Mouse (Mus musculus) liver, embryonic 11.5 days (tissue): ENCODE results near the gene Ffar2. TPM values are rescaled to one million over a fixed set of nuclear protein-coding genes. Genes with fewer than 3 reads are reported as not detected.

Experiments used
- ATAC-seq: fragments of 200-750 bp; cut with Nextera tagmentation; replicated peaks from 2 replicates; pipeline ENCODE4 v1.8.0; 2017; ENCODE audit warnings: moderate number of reproducible peaks, mild to moderate bottlenecking, moderate TSS enrichment, moderate library complexity; ENCODE audit not compliant: low FRiP score
- DNase-seq: peaks from one replicate; pipeline ENCODE4 v3.0.0-alpha.2; 2017; ENCODE audit warnings: low spot score
- H3K27ac ChIP-seq: fragments of 300-500 bp; sonication (generic); 2 replicates; pipeline ENCODE4 v1.5.1; 2014; ENCODE audit warnings: mild to moderate bottlenecking, low read depth, low read length, control low read depth
- H3K27me3 ChIP-seq: fragments of 300-500 bp; sonication (generic); replicated peaks from 2 replicates; pipeline ENCODE4 v1.6.1; 2014; ENCODE audit warnings: low read length, mixed read lengths; ENCODE audit not compliant: control insufficient read depth, insufficient read depth
- H3K36me3 ChIP-seq: fragments of 300-500 bp; sonication (generic); 2 replicates; pipeline ENCODE4 v1.6.1; 2014; ENCODE audit warnings: mild to moderate bottlenecking, low read length, moderate library complexity, mixed read lengths; ENCODE audit not compliant: control insufficient read depth, insufficient read depth
- H3K4me1 ChIP-seq: fragments of 300-500 bp; sonication (generic); replicated peaks from 2 replicates; pipeline ENCODE4 v1.6.1; 2014; ENCODE audit warnings: low read length, mixed read lengths; ENCODE audit not compliant: control insufficient read depth, insufficient read depth
- H3K4me2 ChIP-seq: fragments of 300-500 bp; sonication (generic); 2 replicates; pipeline ENCODE4 v1.6.1; 2014; ENCODE audit warnings: mild to moderate bottlenecking, control low read depth, moderate library complexity
- H3K4me3 ChIP-seq: fragments of 300-500 bp; sonication (generic); 2 replicates; pipeline ENCODE4 v1.5.1; 2014; ENCODE audit warnings: low read depth, low read length, control low read depth
- H3K9ac ChIP-seq: fragments of 300-500 bp; sonication (generic); 2 replicates; pipeline ENCODE4 v1.6.1; 2014; ENCODE audit warnings: low read depth, low read length, control low read depth
- H3K9me3 ChIP-seq: fragments of 300-500 bp; sonication (generic); 2 replicates; pipeline ENCODE4 v1.6.1; 2016; ENCODE audit warnings: low read length, inconsistent platforms, mixed read lengths; ENCODE audit not compliant: control insufficient read depth
- WGBS: fragments of 180-500 bp; shearing (Covaris S2); extraction: QIAGEN DNeasy Blood & Tissue Kit; methylation state at CpG from one replicate; pipeline ENCODE4 v1.1.7; 2014; 5-methylcytosine and 5-hydroxymethylcytosine counted together
- polyA plus RNA-seq: library from polyadenylated mRNA; unstranded; fragments of >200 nt; fragmentation: Nextera tagmentation; extraction: Ambion mirVana; gene quantifications from 2 replicates; pipeline ENCODE4 v1.2.1, GENCODE M21; 2014

Ffar2 gene
- polyA plus RNA-seq = 0.36 and 0.47 TPM in 2 replicates

- no peak for ATAC-seq
- Histone ChIP-seq H3K27me3 (no peaks in the 10 kb centered on the region; the same call in 1 of the 2 replicates), H3K4me2 (no peak within 1 kb of the TSS), H3K4me3 (no peak within 1 kb of the TSS), H3K36me3 (no peaks in the 10 kb centered on the region), H3K27ac (no peak within 1 kb of the TSS), H3K9me3 (no peaks in the 10 kb centered on the region), H3K9ac (no peak within 1 kb of the TSS), H3K4me1 (peaks cover 5% of the 10 kb centered on the region; the same call in 1 of the 2 replicates)
- 90% methylated on average over 18 of the region's 18 CpGs for WGBS
- no peak for DNase-seq
These were observed at the start of gene Ffar2 for GRCm38 (mm10) chr7:30823675-30824074. Gene Ffar2, minus strand, starts transcription at chr7:30823775.

- H3K36me3 ChIP-seq = no peaks in the 10 kb centered on the region
- no peaks in the 10 kb centered on the region for H3K4me1 ChIP-seq
- 17% methylated on average over 15 of the region's 15 CpGs for WGBS
- ATAC-seq = no peak
- H3K27me3 ChIP-seq = peaks cover 8% of the 10 kb centered on the region
- 0 out of 2 replicates have a peak overlapping the region, but pooled peaks have one; percentile 36 for H3K4me2 ChIP-seq
- H3K9me3 ChIP-seq = no peaks in the 10 kb centered on the region
- no peak overlapping the region for H3K27ac ChIP-seq
- no peak overlapping the region for H3K9ac ChIP-seq
- peak; percentile 54 for DNase-seq
- H3K4me3 ChIP-seq = no peak overlapping the region
These were observed 49.5 kb upstream of the Ffar2 start for GRCm38 (mm10) chr7:30873083-30873482.

- no peak overlapping the region for H3K4me3 ChIP-seq
- DNase-seq (no peak), ATAC-seq (no peak)
- H3K4me1 ChIP-seq = peaks cover 3% of the 10 kb centered on the region; the same call in 1 of the 2 replicates
- no peak overlapping the region for H3K27ac ChIP-seq
- H3K9me3 ChIP-seq = no peaks in the 10 kb centered on the region
- H3K27me3 ChIP-seq = no peaks in the 10 kb centered on the region
- 67% methylated on average over 8 of the region's 8 CpGs for whole genome bisulfite sequencing
- no peak overlapping the region for H3K4me2 ChIP-seq
- H3K9ac ChIP-seq = no peak overlapping the region
- H3K36me3 ChIP-seq = no peaks in the 10 kb centered on the region
These were observed 39.8 kb upstream of the Ffar2 start for GRCm38 (mm10) chr7:30863386-30863785.

GRCm38 (mm10) chr7:30861464-30861863 lies 37.9 kb upstream of the Ffar2 start, which contains the start of gene Ffar1:
Gene Ffar1, minus strand, starts transcription at chr7:30861564.
- no peaks in the 10 kb centered on the region for H3K36me3 ChIP-seq
- no peak within 1 kb of the TSS for H3K4me2 ChIP-seq
- no peak within 1 kb of the TSS for H3K9ac ChIP-seq
- H3K4me3 ChIP-seq = no peak within 1 kb of the TSS
- no peak within 1 kb of the TSS for H3K27ac ChIP-seq
- no peaks in the 10 kb centered on the region for H3K9me3 ChIP-seq
- H3K4me1 ChIP-seq = peaks cover 3% of the 10 kb centered on the region; the same call in 1 of the 2 replicates
- ATAC-seq = no peak
- WGBS = 83% methylated on average over 12 of the region's 12 CpGs
- DNase-seq = no peak
- no peaks in the 10 kb centered on the region for H3K27me3 ChIP-seq

- H3K4me1 ChIP-seq = peaks cover 3% of the 10 kb centered on the region; the same call in 1 of the 2 replicates
- H3K9ac ChIP-seq = no peak overlapping the region
- DNase-seq (peak; percentile 56), ATAC-seq (peak; percentile 70)
- no peaks in the 10 kb centered on the region for H3K36me3 ChIP-seq
- no peaks in the 10 kb centered on the region for H3K27me3 ChIP-seq
- H3K4me2 ChIP-seq = peak overlapping the region; percentile 49
- 9% methylated on average over 13 of the region's 16 CpGs for WGBS
- no peaks in the 10 kb centered on the region for H3K9me3 ChIP-seq
- H3K4me3 ChIP-seq = peak overlapping the region; percentile 20; the same call in 1 of the 2 replicates
- no peak overlapping the region for H3K27ac ChIP-seq
These were observed 36.2 kb upstream of the Ffar2 start for GRCm38 (mm10) chr7:30859635-30860402.

- ATAC-seq (no peak), DNase-seq (peak; percentile 62)
- Histone ChIP-seq H3K27ac (no peak overlapping the region), H3K9ac (no peak overlapping the region), H3K4me1 (peaks cover 3% of the 10 kb centered on the region; the same call in 1 of the 2 replicates), H3K4me2 (no peak overlapping the region), H3K9me3 (no peaks in the 10 kb centered on the region), H3K36me3 (no peaks in the 10 kb centered on the region), H3K4me3 (no peak overlapping the region), H3K27me3 (no peaks in the 10 kb centered on the region)
These were observed 35.7 kb upstream of the Ffar2 start for GRCm38 (mm10) chr7:30859290-30859634.

- H3K27me3 ChIP-seq = no peaks in the 10 kb centered on the region
- 60% methylated on average over 1 of the region's 1 CpGs for WGBS
- no peak for DNase-seq
These were observed 34.2 kb upstream of the Ffar2 start for GRCm38 (mm10) chr7:30857746-30858145.

GRCm38 (mm10) chr7:30856078-30856477 lies 32.5 kb upstream of the Ffar2 start, which contains the start of gene Ffar3:
Gene Ffar3, minus strand, starts transcription at chr7:30856178.
- no peak within 1 kb of the TSS for H3K4me2 ChIP-seq
- H3K4me1 ChIP-seq = peaks cover 3% of the 10 kb centered on the region; the same call in 1 of the 2 replicates
- H3K4me3 ChIP-seq = no peak within 1 kb of the TSS
- no peaks in the 10 kb centered on the region for H3K36me3 ChIP-seq
- 69% methylated on average over 6 of the region's 6 CpGs for WGBS
- H3K27me3 ChIP-seq = no peaks in the 10 kb centered on the region
- ATAC-seq = no peak
- no peak for DNase-seq
- no peak within 1 kb of the TSS for H3K9ac ChIP-seq
- no peak within 1 kb of the TSS for H3K27ac ChIP-seq
- no peaks in the 10 kb centered on the region for H3K9me3 ChIP-seq

More at GRCm38 (mm10) chr7:30857746-30858145, 34.2 kb upstream of the Ffar2 start:
- H3K4me2 ChIP-seq = no peak overlapping the region
- no peak overlapping the region for H3K27ac ChIP-seq
- H3K36me3 ChIP-seq = no peaks in the 10 kb centered on the region
- no peak overlapping the region for H3K4me3 ChIP-seq
- ATAC-seq = no peak
- no peak overlapping the region for H3K9ac ChIP-seq
- no peaks in the 10 kb centered on the region for H3K9me3 ChIP-seq
- H3K4me1 ChIP-seq = peaks cover 3% of the 10 kb centered on the region; the same call in 1 of the 2 replicates

- no peaks in the 10 kb centered on the region for H3K36me3 ChIP-seq
- no peaks in the 10 kb centered on the region for H3K4me1 ChIP-seq
- no peak overlapping the region for H3K4me3 ChIP-seq
- 84% methylated on average over 1 of the region's 1 CpGs for WGBS
- DNase-seq = no peak
- H3K9me3 ChIP-seq = no peaks in the 10 kb centered on the region
- ATAC-seq = no peak
- H3K27ac ChIP-seq = no peak overlapping the region
- no peaks in the 10 kb centered on the region for H3K27me3 ChIP-seq
- H3K9ac ChIP-seq = no peak overlapping the region
- no peak overlapping the region for H3K4me2 ChIP-seq
These were observed 27.8 kb upstream of the Ffar2 start for GRCm38 (mm10) chr7:30851421-30851820.
